Mouse (Mus musculus) stomach, embryonic 14.5 days (tissue): ENCODE results near the gene Fam227b. TPM values are rescaled to one million over a fixed set of nuclear protein-coding genes. Genes with fewer than 3 reads are reported as not detected.
A peak's percentile ranks its signal among the peaks of the same experiment; 100 is the strongest.

ENCODE experiments used
- ATAC-seq: fragments of 200-750 bp; cut with Nextera tagmentation; 2 replicates; pipeline ENCODE4 v1.8.0; 2017; ENCODE audit warnings: low read depth, moderate TSS enrichment; ENCODE audit not compliant: insufficient number of reproducible peaks, insufficient read depth, low FRiP score
- H3K27ac ChIP-seq: fragments of 300-500 bp; sonication (generic); 2 replicates; pipeline ENCODE4 v1.5.1; 2014; ENCODE audit warnings: mild to moderate bottlenecking, low read length, moderate library complexity, mixed read lengths
- H3K27me3 ChIP-seq: fragments of 300-500 bp; sonication (generic); 2 replicates; pipeline ENCODE4 v1.6.1; 2014; ENCODE audit warnings: low read length, control low read depth, mixed read lengths; ENCODE audit not compliant: control insufficient read depth, insufficient read depth
- H3K36me3 ChIP-seq: fragments of 300-500 bp; sonication (generic); 2 replicates; pipeline ENCODE4 v1.6.1; 2014; ENCODE audit warnings: mild to moderate bottlenecking, control low read depth, low read length, moderate library complexity, mixed read lengths; ENCODE audit not compliant: control insufficient read depth, insufficient read depth
- H3K4me1 ChIP-seq: fragments of 300-500 bp; sonication (generic); 2 replicates; pipeline ENCODE4 v1.6.1; 2014; ENCODE audit warnings: low read length, control low read depth, mixed read lengths; ENCODE audit not compliant: control insufficient read depth, insufficient read depth
- H3K4me2 ChIP-seq: fragments of 300-500 bp; sonication (generic); replicated peaks from 2 replicates; pipeline ENCODE4 v1.6.1; 2014; ENCODE audit warnings: low read depth, low read length, control low read depth
- H3K4me3 ChIP-seq: fragments of 300-500 bp; sonication (generic); 2 replicates; pipeline ENCODE4 v1.5.1; 2014; ENCODE audit warnings: low read depth, low read length, control low read depth
- H3K9ac ChIP-seq: fragments of 300-500 bp; sonication (generic); replicated peaks from 2 replicates; pipeline ENCODE4 v1.6.1; 2014; ENCODE audit warnings: low read depth, mild to moderate bottlenecking, control low read depth, low read length, moderate library complexity, mixed read lengths
- H3K9me3 ChIP-seq: fragments of 300-500 bp; sonication (generic); 2 replicates; pipeline ENCODE4 v1.6.1; 2016; ENCODE audit warnings: low read depth, low read length, control low read depth; ENCODE audit not compliant: control insufficient read depth
- WGBS: fragments of 180-500 bp; shearing (Covaris S2); extraction: QIAGEN DNeasy Blood & Tissue Kit; methylation state at CpG from one replicate; pipeline ENCODE4 v1.1.7; 2014; 5-methylcytosine and 5-hydroxymethylcytosine counted together
- polyA plus RNA-seq: library from polyadenylated mRNA; unstranded; fragments of >200 nt; fragmentation: Nextera tagmentation; extraction: Ambion mirVana; gene quantifications from 2 replicates; pipeline ENCODE4 v1.2.1, GENCODE M21; 2014

Fam227b gene
- polyA plus RNA-seq, 1 experiment from 2014 or later = not detected

DNA sequence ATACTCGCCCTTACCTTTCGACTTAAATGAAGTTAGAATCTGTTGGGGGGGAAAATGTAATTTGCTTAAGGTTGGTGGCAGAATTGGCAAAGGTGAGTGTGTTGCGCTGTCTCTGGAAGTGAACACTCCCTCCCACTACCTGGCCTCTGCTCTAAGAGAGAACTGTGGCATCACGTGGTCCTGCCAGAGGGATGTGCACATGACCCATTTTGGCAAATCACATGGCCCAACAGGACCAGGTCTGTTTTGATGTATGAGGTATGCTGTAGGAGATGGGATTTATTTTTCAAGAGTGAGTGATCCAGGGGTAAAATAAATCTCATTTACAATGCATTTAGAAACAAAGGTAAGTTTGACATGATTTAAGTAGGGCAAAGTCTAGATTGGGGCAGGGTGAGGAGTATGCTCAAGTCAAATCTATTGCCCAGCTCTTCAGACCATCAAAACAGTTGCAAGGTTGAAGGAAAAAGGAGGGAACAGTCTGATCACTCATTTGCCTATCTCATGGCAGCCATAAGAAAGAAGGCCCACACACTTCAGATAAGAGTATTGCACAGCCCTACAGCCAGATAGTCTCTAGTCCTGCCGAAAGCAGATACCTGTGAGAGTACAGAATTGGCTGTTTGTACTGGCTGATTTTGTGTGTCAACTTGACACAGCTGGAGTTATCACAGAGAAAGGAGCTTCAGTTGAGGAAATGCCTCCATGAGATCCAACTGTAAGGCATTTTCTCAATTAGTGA lies 13.6 kb upstream of the Fam227b start:
- Histone ChIP-seq H3K27me3 (no peaks in the 10 kb centered on the region), H3K4me3 (no peak overlapping the region), H3K36me3 (peaks cover 7% of the 10 kb centered on the region; the same call in 1 of the 2 replicates), H3K27ac (no peak overlapping the region), H3K4me2 (no peak overlapping the region), H3K4me1 (no peaks in the 10 kb centered on the region), H3K9me3 (no peaks in the 10 kb centered on the region), H3K9ac (no peak overlapping the region)
- WGBS = 96% methylated on average over 5 of the region's 5 CpGs
- ATAC-seq = peak; percentile 80; the same call in 1 of the 2 replicates

GRCm38 (mm10) chr2:126147723-126148122 lies 4.1 kb downstream of the Fam227b start:
- H3K4me2 ChIP-seq = no peak overlapping the region
- no peaks in the 10 kb centered on the region for H3K36me3 ChIP-seq
- no peaks in the 10 kb centered on the region for H3K4me1 ChIP-seq
- no peaks in the 10 kb centered on the region for H3K9me3 ChIP-seq
- no peak overlapping the region for H3K27ac ChIP-seq
- no peak for ATAC-seq
- H3K27me3 ChIP-seq = no peaks in the 10 kb centered on the region
- no peak overlapping the region for H3K4me3 ChIP-seq
- H3K9ac ChIP-seq = no peak overlapping the region

DNA sequence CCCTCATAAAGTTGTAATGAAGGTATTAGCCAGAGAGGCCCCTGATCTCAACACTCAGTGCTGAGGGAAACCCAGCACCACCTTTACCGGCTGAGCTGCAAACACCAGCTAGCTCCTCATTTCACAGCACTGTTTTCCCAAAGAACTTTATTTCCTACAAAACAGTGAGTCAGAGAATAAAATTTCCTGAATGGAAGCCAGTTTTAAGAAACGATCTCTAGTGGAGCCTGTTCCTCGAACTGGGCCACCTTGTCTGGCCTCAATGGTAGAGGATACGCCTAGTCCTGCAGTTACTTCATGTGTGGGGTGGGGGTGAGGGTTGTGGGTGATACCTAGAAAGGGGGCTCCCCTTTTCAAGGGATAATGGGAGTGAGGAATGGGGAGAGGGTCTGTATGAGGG lies 57.2 kb downstream of the Fam227b start:
- Histone ChIP-seq H3K4me3 (no peak overlapping the region), H3K4me2 (no peak overlapping the region), H3K4me1 (no peaks in the 10 kb centered on the region), H3K27ac (no peak overlapping the region), H3K9ac (no peak overlapping the region), H3K27me3 (no peaks in the 10 kb centered on the region), H3K9me3 (no peaks in the 10 kb centered on the region), H3K36me3 (no peaks in the 10 kb centered on the region)
- 83% methylated on average over 4 of the region's 4 CpGs for WGBS
- ATAC-seq = no peak

DNA sequence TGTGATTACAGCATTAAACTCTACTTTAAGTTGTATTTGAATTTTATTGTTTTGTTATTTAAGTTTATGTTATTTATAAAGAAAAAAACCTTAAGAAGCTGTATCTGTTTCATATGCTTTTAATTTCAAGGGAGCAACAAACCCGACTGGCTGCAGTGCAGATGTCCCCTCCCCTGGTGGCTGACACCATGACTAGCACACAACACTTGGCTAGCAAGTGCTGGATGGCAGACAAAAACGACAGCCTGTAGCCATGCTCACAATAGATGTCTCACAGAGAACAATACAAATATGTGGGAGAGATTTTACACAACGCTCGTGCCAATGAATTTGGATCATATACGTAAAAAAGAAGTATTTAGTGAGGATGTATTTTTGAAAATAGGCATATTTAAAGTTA lies 61.4 kb downstream of the Fam227b start:
- ATAC-seq = no peak
- Histone ChIP-seq H3K4me3 (no peak overlapping the region), H3K27me3 (no peaks in the 10 kb centered on the region), H3K27ac (no peak overlapping the region), H3K4me2 (no peak overlapping the region), H3K36me3 (no peaks in the 10 kb centered on the region), H3K4me1 (no peaks in the 10 kb centered on the region), H3K9me3 (no peaks in the 10 kb centered on the region), H3K9ac (no peak overlapping the region)
- 72% methylated on average over 5 of the region's 5 CpGs for WGBS

DNA sequence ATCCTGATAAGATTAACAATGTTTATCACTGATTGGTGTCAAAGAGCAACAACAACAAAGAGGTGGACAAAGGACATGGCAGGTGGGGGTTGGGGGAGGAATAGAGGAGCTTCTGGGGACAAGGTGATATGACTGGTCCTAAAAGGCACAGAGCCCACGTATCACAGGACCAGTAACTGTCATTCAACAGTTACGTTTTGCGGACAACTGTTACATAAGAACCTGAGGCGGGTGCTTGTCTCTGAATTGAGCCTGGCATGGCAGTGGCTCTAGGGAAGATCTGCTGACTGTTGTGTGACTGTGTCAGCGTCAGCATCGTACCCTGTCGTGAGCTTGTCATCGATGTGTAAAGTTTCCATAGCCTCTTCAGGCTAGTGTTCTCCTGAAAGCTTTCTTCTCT lies 65.6 kb downstream of the Fam227b start:
- no peaks in the 10 kb centered on the region for H3K9me3 ChIP-seq
- H3K4me1 ChIP-seq = no peaks in the 10 kb centered on the region
- no peak for ATAC-seq
- H3K27me3 ChIP-seq = no peaks in the 10 kb centered on the region
- WGBS = 78% methylated on average over 8 of the region's 8 CpGs
- no peak overlapping the region for H3K27ac ChIP-seq
- no peak overlapping the region for H3K4me2 ChIP-seq
- no peak overlapping the region for H3K9ac ChIP-seq
- no peak overlapping the region for H3K4me3 ChIP-seq
- H3K36me3 ChIP-seq = no peaks in the 10 kb centered on the region

GRCm38 (mm10) chr2:126084326-126084725 lies 67.5 kb downstream of the Fam227b start:
- no peak overlapping the region for H3K4me2 ChIP-seq
- H3K27ac ChIP-seq = no peak overlapping the region
- no peak overlapping the region for H3K4me3 ChIP-seq
- ATAC-seq = no peak
- H3K9ac ChIP-seq = no peak overlapping the region
- H3K9me3 ChIP-seq = no peaks in the 10 kb centered on the region
- H3K4me1 ChIP-seq = no peaks in the 10 kb centered on the region
- WGBS = 71% methylated on average over 3 of the region's 3 CpGs
- no peaks in the 10 kb centered on the region for H3K27me3 ChIP-seq
- H3K36me3 ChIP-seq = no peaks in the 10 kb centered on the region

- Histone ChIP-seq H3K27ac (no peak overlapping the region), H3K9ac (no peak overlapping the region), H3K4me2 (no peak overlapping the region), H3K4me3 (no peak overlapping the region), H3K36me3 (no peaks in the 10 kb centered on the region), H3K4me1 (no peaks in the 10 kb centered on the region), H3K9me3 (no peaks in the 10 kb centered on the region), H3K27me3 (no peaks in the 10 kb centered on the region)
- WGBS = 50% methylated on average over 2 of the region's 2 CpGs
- ATAC-seq = no peak
Observed at GRCm38 (mm10) chr2:126079086-126079485, 72.7 kb downstream of the Fam227b start.

DNA sequence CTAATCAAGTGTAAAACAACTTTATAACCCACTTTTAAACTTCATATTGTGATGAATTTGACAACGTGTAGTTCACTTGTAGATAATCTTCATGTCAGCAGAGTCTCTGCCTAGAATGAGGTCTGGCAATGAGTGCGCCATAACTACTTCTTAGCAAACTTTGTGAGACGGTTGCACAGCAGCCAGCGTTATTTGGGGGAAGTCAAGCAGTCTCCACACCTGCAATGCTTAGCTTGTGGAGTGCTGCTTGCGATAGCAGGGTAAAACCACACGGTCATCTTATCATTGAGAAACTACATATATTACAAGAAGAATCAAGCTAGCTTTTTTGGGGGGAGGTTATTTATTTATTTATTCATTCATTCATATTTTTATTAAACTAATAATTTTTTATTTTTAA lies 75.3 kb downstream of the Fam227b start:
- no peak overlapping the region for H3K27ac ChIP-seq
- H3K36me3 ChIP-seq = no peaks in the 10 kb centered on the region
- no peak overlapping the region for H3K4me2 ChIP-seq
- H3K4me3 ChIP-seq = no peak overlapping the region
- ATAC-seq = no peak
- 91% methylated on average over 6 of the region's 6 CpGs for WGBS
- no peaks in the 10 kb centered on the region for H3K27me3 ChIP-seq
- H3K9ac ChIP-seq = no peak overlapping the region
- no peaks in the 10 kb centered on the region for H3K9me3 ChIP-seq
- H3K4me1 ChIP-seq = no peaks in the 10 kb centered on the region

DNA sequence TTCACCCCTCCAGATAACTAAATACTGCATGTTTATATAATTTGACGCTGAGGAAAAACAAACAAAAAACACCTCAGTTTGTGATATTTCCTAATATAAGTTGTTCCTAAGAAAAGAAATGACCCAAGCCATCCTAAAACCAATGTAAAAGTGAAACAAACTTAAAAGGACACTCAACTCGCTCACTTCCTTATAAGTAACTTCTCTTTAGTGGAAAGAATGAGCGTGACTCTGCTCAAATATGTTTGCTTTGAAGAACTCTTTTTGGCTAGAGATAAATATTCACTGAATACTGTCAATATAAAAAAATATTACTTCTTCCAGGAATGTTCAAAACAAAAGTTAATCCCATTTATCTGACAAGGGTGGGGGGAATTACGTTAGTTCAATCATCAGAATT lies 78.1 kb downstream of the Fam227b start:
- H3K36me3 ChIP-seq = no peaks in the 10 kb centered on the region
- H3K4me1 ChIP-seq = no peaks in the 10 kb centered on the region
- H3K4me3 ChIP-seq = no peak overlapping the region
- no peak for ATAC-seq
- no peak overlapping the region for H3K27ac ChIP-seq
- H3K4me2 ChIP-seq = no peak overlapping the region
- no peaks in the 10 kb centered on the region for H3K9me3 ChIP-seq
- H3K27me3 ChIP-seq = no peaks in the 10 kb centered on the region
- H3K9ac ChIP-seq = no peak overlapping the region
- WGBS = 80% methylated on average over 4 of the region's 4 CpGs
